Comparison of ENCODE assay signal across 27 mouse cellular contexts in genomic region chr2:158559945-158560344, GRCm38 (mm10). TPM values are rescaled to one million over a fixed set of nuclear protein-coding genes. Genes with fewer than 3 reads are reported as not detected.
DNase-seq lines count a peak whose midpoint lies in the region; ATAC-seq and TF ChIP-seq lines count a peak whose summit lies in the region.
"Had no signal": no experiment of that assay in that cellular context is flagged by ENCODE, and none has a peak within 500 bp of the region (broad histone marks: within the 10 kb centered on the region; RNA-seq: fewer than 3 reads in every experiment).

No protein-coding gene starts in this region.

- no peak overlapping the region for H3K4me3 ChIP-seq in hindbrain, embryonic 12.5 days
- no peak overlapping the region for H3K4me3 ChIP-seq in hindbrain, embryonic 11.5 days (ENCODE audit: low read depth, low read length)
- no peak overlapping the region for H3K4me3 ChIP-seq in forebrain, embryonic 15.5 days
- no peak overlapping the region for H3K4me3 ChIP-seq in midbrain, embryonic 15.5 days
- H3K4me3 ChIP-seq in layer of hippocampus, adult 2 months = no peak overlapping the region
- H3K4me3 ChIP-seq: heart, embryonic 12.5 days; left cerebral cortex, adult 2 months; limb, embryonic 10.5 days had no signal

- peaks cover 24% of the 10 kb centered on the region for H3K27me3 ChIP-seq in hindbrain, embryonic 12.5 days
- 0 out of 2 replicates have a peak, but pooled peaks cover 3% of the 10 kb centered on the region for H3K27me3 ChIP-seq in hindbrain, embryonic 11.5 days (ENCODE audit: control insufficient read depth, insufficient read depth, low read length)
- H3K27me3 ChIP-seq in forebrain, embryonic 15.5 days = no peaks in the 10 kb centered on the region
- no peaks in the 10 kb centered on the region for H3K27me3 ChIP-seq in midbrain, embryonic 15.5 days (replicated peaks)

- DNase-seq in hindbrain, embryonic 11.5 days (ENCODE audit: low spot score) = no peak
- peak; percentile 47 for DNase-seq in brain, adult 2 months (ENCODE audit: low read depth, low spot score)
- DNase-seq in urinary bladder, postnatal 36 days (ENCODE audit: low spot score in 2 of 2) = no peak
- DNase-seq in layer of hippocampus, adult 2 months (ENCODE audit: low spot score in 2 of 2) = no peak
- DNase-seq: cerebellum, adult 9-11 months; heart, adult 11 months; heart, postnatal 14 days; kidney, adult 9 months; kidney, postnatal 25 days; liver, postnatal 0 days; lung, postnatal 10 days; thymus, adult 2 months had no signal

- TF ChIP-seq CTCF in layer of hippocampus, adult 2 months (conservative IDR thresholded peaks at IDR 0.05) = no peak

- H3K36me3 ChIP-seq in hindbrain, embryonic 12.5 days = no peaks in the 10 kb centered on the region
- no peaks in the 10 kb centered on the region for H3K36me3 ChIP-seq in hindbrain, embryonic 11.5 days (ENCODE audit: control insufficient read depth, insufficient read depth, low read length)
- H3K36me3 ChIP-seq in forebrain, embryonic 15.5 days = no peaks in the 10 kb centered on the region
- H3K36me3 ChIP-seq in midbrain, embryonic 15.5 days (replicated peaks) = no peaks in the 10 kb centered on the region
- H3K36me3 ChIP-seq: heart, embryonic 12.5 days; limb, embryonic 10.5 days had no signal

- 0 out of 2 replicates have a peak overlapping the region, but pooled peaks have one; percentile 44 for H3K27ac ChIP-seq in hindbrain, embryonic 12.5 days
- no peak overlapping the region for H3K27ac ChIP-seq in hindbrain, embryonic 11.5 days (ENCODE audit: low read depth, low read length)
- peak overlapping the region; percentile 85 for H3K27ac ChIP-seq in forebrain, embryonic 15.5 days (replicated peaks)
- H3K27ac ChIP-seq in midbrain, embryonic 15.5 days = peak overlapping the region; percentile 93
- no peak overlapping the region for H3K27ac ChIP-seq in layer of hippocampus, adult 2 months
- H3K27ac ChIP-seq: left cerebral cortex, adult 2 months; limb, embryonic 10.5 days had no signal

- no peak overlapping the region for H3K4me2 ChIP-seq in hindbrain, embryonic 12.5 days (replicated peaks)
- no peak overlapping the region for H3K4me2 ChIP-seq in hindbrain, embryonic 11.5 days (replicated peaks; ENCODE audit: low read depth, low read length)
- H3K4me2 ChIP-seq in forebrain, embryonic 15.5 days (replicated peaks) = no peak overlapping the region
- peak overlapping the region; percentile 28 for H3K4me2 ChIP-seq in midbrain, embryonic 15.5 days
- H3K4me2 ChIP-seq: heart, embryonic 12.5 days had no signal

- H3K9ac ChIP-seq in hindbrain, embryonic 12.5 days = no peak overlapping the region
- no peak overlapping the region for H3K9ac ChIP-seq in hindbrain, embryonic 11.5 days (ENCODE audit: low read depth, low read length)
- H3K9ac ChIP-seq in forebrain, embryonic 15.5 days (replicated peaks) = no peak overlapping the region
- no peak overlapping the region for H3K9ac ChIP-seq in midbrain, embryonic 15.5 days
- H3K9ac ChIP-seq: heart, embryonic 12.5 days; liver, postnatal 0 days had no signal

- no peaks in the 10 kb centered on the region for H3K9me3 ChIP-seq in hindbrain, embryonic 12.5 days (replicated peaks)
- H3K9me3 ChIP-seq in hindbrain, embryonic 11.5 days (ENCODE audit: control insufficient read depth, low read length) = no peaks in the 10 kb centered on the region
- no peaks in the 10 kb centered on the region for H3K9me3 ChIP-seq in forebrain, embryonic 15.5 days
- no peaks in the 10 kb centered on the region for H3K9me3 ChIP-seq in midbrain, embryonic 15.5 days
- H3K9me3 ChIP-seq: limb, embryonic 10.5 days had no signal

- WGBS in hindbrain, embryonic 12.5 days = 32% methylated on average over 6 of the region's 6 CpGs
- 31% methylated on average over 6 of the region's 6 CpGs for WGBS in hindbrain, embryonic 11.5 days
- 13% methylated on average over 6 of the region's 6 CpGs for WGBS in forebrain, embryonic 15.5 days
- WGBS in midbrain, embryonic 15.5 days = 17% methylated on average over 6 of the region's 6 CpGs

- peaks cover 36% of the 10 kb centered on the region for H3K4me1 ChIP-seq in hindbrain, embryonic 12.5 days
- peaks cover 12% of the 10 kb centered on the region for H3K4me1 ChIP-seq in hindbrain, embryonic 11.5 days (replicated peaks; ENCODE audit: control insufficient read depth, insufficient read depth, low read length)
- H3K4me1 ChIP-seq in forebrain, embryonic 15.5 days = peaks cover 59% of the 10 kb centered on the region
- peaks cover 52% of the 10 kb centered on the region for H3K4me1 ChIP-seq in midbrain, embryonic 15.5 days

- no peak for ATAC-seq in hindbrain, embryonic 12.5 days (ENCODE audit: low FRiP score)
- no peak for ATAC-seq in hindbrain, embryonic 11.5 days (ENCODE audit: low FRiP score)
- no peak for ATAC-seq in forebrain, embryonic 15.5 days (replicated peaks)
- ATAC-seq in midbrain, embryonic 15.5 days (replicated peaks) = no peak
- ATAC-seq: liver, postnatal 0 days had no signal

RNA-seq across cellular contexts. Expression of gene Arhgap40, which starts 47.3 kb away (rescaled TPM):
- 0.40 TPM in 1 of 2 replicates, not detected in the other for polyA plus RNA-seq in hindbrain, embryonic 12.5 days (2016; fragmentation: Nextera tagmentation; extraction: Ambion mirVana)
- 0.37 and 0.54 TPM in 2 replicates for polyA plus RNA-seq in hindbrain, embryonic 11.5 days (2014; fragmentation: Nextera tagmentation; extraction: Ambion mirVana)
- 0.37 and 0.42 TPM in 2 replicates for polyA plus RNA-seq in forebrain, embryonic 15.5 days (2015; fragmentation: Nextera tagmentation; extraction: Ambion mirVana)
- 0.50 and 0.63 TPM in 2 replicates for polyA plus RNA-seq in midbrain, embryonic 15.5 days (2015; fragmentation: Nextera tagmentation; extraction: Ambion mirVana)
- not detected for total RNA-seq in layer of hippocampus, adult 2 months (2021)
- total RNA-seq: adrenal gland, adult 18-20 months; gastrocnemius, adult 8-10 months; liver, adult 2 months; megakaryocyte progenitor cell, adult 5-6 weeks; neutrophil, adult 5-6 weeks had no signal
- polyA plus RNA-seq: C2C12; limb, embryonic 10.5 days; liver, adult 2 months; liver, postnatal 0 days had no signal

RNA-seq across cellular contexts. Expression of gene Slc32a1, which starts 50.6 kb away (rescaled TPM):
- 3.5 and 4.3 TPM in 2 replicates for polyA plus RNA-seq in hindbrain, embryonic 12.5 days (2016; fragmentation: Nextera tagmentation; extraction: Ambion mirVana)
- 1.9 and 2.9 TPM in 2 replicates for polyA plus RNA-seq in hindbrain, embryonic 11.5 days (2014; fragmentation: Nextera tagmentation; extraction: Ambion mirVana)
- 7.1 and 7.4 TPM in 2 replicates for polyA plus RNA-seq in forebrain, embryonic 15.5 days (2015; fragmentation: Nextera tagmentation; extraction: Ambion mirVana)
- polyA plus RNA-seq in midbrain, embryonic 15.5 days (2015; fragmentation: Nextera tagmentation; extraction: Ambion mirVana) = 9.8 and 10.5 TPM in 2 replicates
- total RNA-seq in layer of hippocampus, adult 2 months (2021) = 10 to 100 TPM; 63.9 to 65.4 TPM
- total RNA-seq: adrenal gland, adult 18-20 months; gastrocnemius, adult 8-10 months; heart, postnatal 14 days; liver, adult 2 months; neutrophil, adult 5-6 weeks had no signal
- polyA plus RNA-seq: intestine, embryonic 14.5 days; limb, embryonic 10.5 days; liver, adult 2 months; liver, postnatal 0 days; stomach, embryonic 16.5 days had no signal

RNA-seq across cellular contexts. Expression of gene Adig, which starts 57.5 kb away (rescaled TPM):
- polyA plus RNA-seq in hindbrain, embryonic 12.5 days (2016; fragmentation: Nextera tagmentation; extraction: Ambion mirVana) = not detected in 2 replicates
- polyA plus RNA-seq in hindbrain, embryonic 11.5 days (2014; fragmentation: Nextera tagmentation; extraction: Ambion mirVana) = not detected in 2 replicates
- polyA plus RNA-seq in forebrain, embryonic 15.5 days (2015; fragmentation: Nextera tagmentation; extraction: Ambion mirVana) = not detected in 2 replicates
- not detected in 2 replicates for polyA plus RNA-seq in midbrain, embryonic 15.5 days (2015; fragmentation: Nextera tagmentation; extraction: Ambion mirVana)
- total RNA-seq in layer of hippocampus, adult 2 months (2021) = not detected
- total RNA-seq: left cerebral cortex, adult 2 months; liver, adult 2 months; megakaryocyte progenitor cell, adult 5-6 weeks; neutrophil, adult 5-6 weeks had no signal
- polyA plus RNA-seq: cortical plate, adult 2 months; heart, embryonic 12.5 days; intestine, embryonic 14.5 days; limb, embryonic 10.5 days; liver, adult 2 months; liver, postnatal 0 days had no signal

Comparison
In these comparisons a context has a peak if more than half of its experiments do, and no peak if none do; other contexts are left out.
1. H3K27ac ChIP-seq: peak in hindbrain, embryonic 12.5 days (single experiment), forebrain, embryonic 15.5 days (single experiment) and midbrain, embryonic 15.5 days (single experiment); none in hindbrain, embryonic 11.5 days (single experiment) and layer of hippocampus, adult 2 months (single experiment).